Comparison of ENCODE assay signal across 18 mouse cellular contexts in the genomic region with DNA sequence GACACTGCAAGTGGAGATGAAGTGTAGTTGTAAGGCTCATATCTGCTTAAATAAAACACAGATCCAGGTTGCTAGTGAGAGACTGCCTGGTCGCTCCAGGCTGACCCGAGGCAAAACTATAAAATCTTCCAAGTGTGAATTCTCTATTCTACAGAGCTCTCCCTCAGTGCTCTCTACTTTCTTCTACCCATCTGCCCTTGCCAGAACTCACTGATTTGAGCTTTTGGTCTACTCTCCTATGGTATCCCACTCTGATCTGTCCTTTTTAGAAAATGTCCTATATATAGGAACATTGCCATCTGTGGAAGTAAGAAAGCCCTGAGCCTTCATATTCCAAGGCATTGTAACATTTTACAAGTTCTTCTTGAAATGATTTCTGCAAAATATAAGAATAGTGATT.
"Had no signal": no experiment of that assay in that cellular context is flagged by ENCODE, and none has a peak within 500 bp of the region (broad histone marks: within the 10 kb centered on the region; RNA-seq: fewer than 3 reads in every experiment).

No protein-coding gene starts in this region.

- DNase-seq: liver, embryonic 13.5 days; liver, postnatal 0 days; lung, adult 2 months; lung, postnatal 14 days; lung, postnatal 36 days; right cerebral cortex, postnatal 14 days; thymus, adult 18-20 months; thymus, postnatal 14 days; thymus, postnatal 36 days had no signal

- H3K36me3 ChIP-seq: liver, embryonic 13.5 days; liver, embryonic 15.5 days; lung, embryonic 15.5 days; midbrain, embryonic 12.5 days; neural tube, embryonic 12.5 days; stomach, embryonic 15.5 days had no signal

- H3K27me3 ChIP-seq: liver, embryonic 13.5 days; liver, embryonic 15.5 days; lung, embryonic 15.5 days; megakaryocyte, embryonic 14.5 days; midbrain, embryonic 12.5 days; neural tube, embryonic 12.5 days; stomach, embryonic 15.5 days had no signal

- H3K4me1 ChIP-seq: liver, embryonic 13.5 days; liver, embryonic 15.5 days; lung, embryonic 15.5 days; megakaryocyte, embryonic 14.5 days; midbrain, embryonic 12.5 days; neural tube, embryonic 12.5 days; stomach, embryonic 15.5 days had no signal

- ATAC-seq: liver, postnatal 0 days; lung, postnatal 0 days had no signal

- H3K4me2 ChIP-seq: liver, embryonic 13.5 days; liver, embryonic 15.5 days; lung, embryonic 15.5 days; midbrain, embryonic 12.5 days; neural tube, embryonic 12.5 days; stomach, embryonic 15.5 days had no signal

- H3K9ac ChIP-seq: liver, embryonic 13.5 days; liver, embryonic 15.5 days; liver, postnatal 0 days; lung, embryonic 15.5 days; midbrain, embryonic 12.5 days; neural tube, embryonic 12.5 days; stomach, embryonic 15.5 days had no signal

- H3K27ac ChIP-seq: liver, embryonic 13.5 days; liver, embryonic 15.5 days; lung, embryonic 15.5 days; macrophage; midbrain, embryonic 12.5 days; neural tube, embryonic 12.5 days; stomach, embryonic 15.5 days; stomach, postnatal 0 days had no signal

- H3K4me3 ChIP-seq: liver, embryonic 13.5 days; liver, embryonic 15.5 days; lung, embryonic 15.5 days; megakaryocyte, embryonic 14.5 days; midbrain, embryonic 12.5 days; neural tube, embryonic 12.5 days; stomach, embryonic 15.5 days had no signal

- H3K9me3 ChIP-seq: liver, embryonic 15.5 days; lung, embryonic 15.5 days; megakaryocyte, embryonic 14.5 days; midbrain, embryonic 12.5 days; neural tube, embryonic 12.5 days; stomach, embryonic 15.5 days had no signal
